Mouse (Mus musculus) right cerebral cortex, adult 18-20 months (tissue): ENCODE results near the gene Zdhhc13.
A peak's percentile ranks its signal among the peaks of the same experiment; 100 is the strongest.

Experiments used
- DNase-seq: peaks from one replicate; pipeline ENCODE4 v3.0.0; 2022; ENCODE audit warnings: mixed read lengths

Gene Zdhhc13

GRCm38 (mm10) chr7:48845213-48845973 is 56.6 kb downstream of the Zdhhc13 start:
- no peak for DNase-seq

GRCm38 (mm10) chr7:48846755-48847154 is 58.0 kb downstream of the Zdhhc13 start:
- no peak for DNase-seq

GRCm38 (mm10) chr7:48847820-48848650 is 59.2 kb downstream of the Zdhhc13 start, which contains the start of gene Csrp3:
TSS of gene Csrp3 (minus strand) at chr7:48848033.
- DNase-seq = no peak

GRCm38 (mm10) chr7:48851529-48852104 is 62.8 kb downstream of the Zdhhc13 start:
- no peak for DNase-seq

GRCm38 (mm10) chr7:48853496-48853895 is 64.7 kb downstream of the Zdhhc13 start:
- no peak for DNase-seq

GRCm38 (mm10) chr7:48855461-48855860 is 66.7 kb downstream of the Zdhhc13 start:
- DNase-seq = no peak

GRCm38 (mm10) chr7:48858257-48858656 is 69.5 kb downstream of the Zdhhc13 start:
- DNase-seq = no peak

- DNase-seq = no peak
These were observed 70.6 kb downstream of the Zdhhc13 start for GRCm38 (mm10) chr7:48859362-48859761.

GRCm38 (mm10) chr7:48860948-48861347 is 72.1 kb downstream of the Zdhhc13 start:
- DNase-seq = no peak

- DNase-seq = no peak
These were observed 73.0 kb downstream of the Zdhhc13 start for GRCm38 (mm10) chr7:48861796-48862195.

- DNase-seq = no peak
These were observed 75.4 kb downstream of the Zdhhc13 start for GRCm38 (mm10) chr7:48864199-48864598.

- DNase-seq = no peak
These were observed 76.1 kb downstream of the Zdhhc13 start for GRCm38 (mm10) chr7:48864671-48865458.

GRCm38 (mm10) chr7:48867576-48867975 is 78.8 kb downstream of the Zdhhc13 start:
- DNase-seq = no peak

- no peak for DNase-seq
These were observed 81.3 kb downstream of the Zdhhc13 start for GRCm38 (mm10) chr7:48870144-48870543.

- DNase-seq = no peak
These were observed 81.9 kb downstream of the Zdhhc13 start for GRCm38 (mm10) chr7:48870579-48871180.

- no peak for DNase-seq
These were observed 82.5 kb downstream of the Zdhhc13 start for GRCm38 (mm10) chr7:48871292-48871691.

GRCm38 (mm10) chr7:48875096-48875495 is 86.3 kb downstream of the Zdhhc13 start:
- no peak for DNase-seq

- peak; percentile 50 for DNase-seq
These were observed 87.7 kb downstream of the Zdhhc13 start for GRCm38 (mm10) chr7:48876526-48876925.
